Mouse (Mus musculus): ENCODE measurements around the gene Gm13275. TPM values are rescaled to one million over a fixed set of nuclear protein-coding genes. Genes with fewer than 3 reads are reported as not detected.
"Not testable (repeated sequence)": the region's sequence is repeated elsewhere in the genome, so short reads cannot be mapped to it uniquely, and the experiment has no call there.

Gene Gm13275
- polyA plus RNA-seq, 1 experiment from 2014 or later: not detected

GRCm38 (mm10) chr4:88802954-88803353, 8.7 kb downstream of the Gm13275 start, which contains the start of gene Gm13287:
Gm13287 (plus strand) TSS chr4:88803254.
- peak within 1 kb of the TSS; percentile 49 for H3K4me2 ChIP-seq
- not testable (repeated sequence) for H3K4me3 ChIP-seq; ATAC-seq (ENCODE audit: extremely low read depth, insufficient number of reproducible peaks, low FRiP score, low TSS enrichment); H3K4me1 ChIP-seq; H3K9me3 ChIP-seq; H3K27ac ChIP-seq (replicated peaks); H3K9ac ChIP-seq; H3K36me3 ChIP-seq
- peaks cover 10% of the 10 kb centered on the region for H3K27me3 ChIP-seq (replicated peaks)
- no CpG with 5 or more reads among the region's 29 CpGs for WGBS

- ATAC-seq (ENCODE audit: extremely low read depth, insufficient number of reproducible peaks, low FRiP score, low TSS enrichment): not testable (repeated sequence)
- H3K4me3 ChIP-seq: peak within 1 kb of the TSS; percentile 30
These were observed 10.9 kb downstream of the Gm13275 start, which contains the start of gene Gm13288 for GRCm38 (mm10) chr4:88805231-88805630. Gm13288 (plus strand) TSS chr4:88805531.

GRCm38 (mm10) chr4:88805761-88806160, 11.5 kb downstream of the Gm13275 start:
- H3K9ac ChIP-seq; H3K27ac ChIP-seq (replicated peaks); H3K36me3 ChIP-seq; H3K9me3 ChIP-seq; ATAC-seq (ENCODE audit: extremely low read depth, insufficient number of reproducible peaks, low FRiP score, low TSS enrichment); H3K4me1 ChIP-seq: not testable (repeated sequence)
- Histone ChIP-seq H3K4me2 (0 out of 2 replicates have a peak overlapping the region, but pooled peaks have one; percentile 36), H3K27me3 (replicated peaks) (peaks cover 15% of the 10 kb centered on the region), H3K4me3 (peak overlapping the region; percentile 30)
- 0% methylated on average over 14 of the region's 34 CpGs for WGBS

More at GRCm38 (mm10) chr4:88805231-88805630, 10.9 kb downstream of the Gm13275 start, which contains the start of gene Gm13288:
- Histone ChIP-seq H3K4me2 (0 out of 2 replicates have a peak within 1 kb of the TSS, but pooled peaks have one; percentile 36), H3K27me3 (replicated peaks) (peaks cover 15% of the 10 kb centered on the region)
- not testable (repeated sequence) for H3K27ac ChIP-seq (replicated peaks); H3K36me3 ChIP-seq; H3K9ac ChIP-seq; H3K4me1 ChIP-seq; H3K9me3 ChIP-seq
- no CpG with 5 or more reads among the region's 8 CpGs for WGBS

- WGBS: 46% methylated on average over 3 of the region's 3 CpGs
- H3K4me2 ChIP-seq: no peak within 1 kb of the TSS
These were observed 21.6 kb downstream of the Gm13275 start, which contains the start of gene Ifna7 for GRCm38 (mm10) chr4:88815928-88816327. Ifna7 (plus strand) TSS chr4:88816228.

GRCm38 (mm10) chr4:88819659-88820058, 25.4 kb downstream of the Gm13275 start, which contains the start of gene Ifna11:
Ifna11 (plus strand) TSS chr4:88819959.
- no peak within 1 kb of the TSS for H3K9ac ChIP-seq
- no peak within 1 kb of the TSS for H3K4me3 ChIP-seq
- no peaks in the 10 kb centered on the region for H3K4me1 ChIP-seq
- H3K9me3 ChIP-seq: no peaks in the 10 kb centered on the region
- H3K36me3 ChIP-seq: no peaks in the 10 kb centered on the region
- no peak for ATAC-seq (ENCODE audit: extremely low read depth, insufficient number of reproducible peaks, low FRiP score, low TSS enrichment)
- H3K27ac ChIP-seq (replicated peaks): no peak within 1 kb of the TSS
- 66% methylated on average over 1 of the region's 1 CpGs for WGBS
- H3K27me3 ChIP-seq (replicated peaks): peaks cover 4% of the 10 kb centered on the region; the same call in 1 of the 2 replicates
- no peak within 1 kb of the TSS for H3K4me2 ChIP-seq

More at GRCm38 (mm10) chr4:88815928-88816327, 21.6 kb downstream of the Gm13275 start, which contains the start of gene Ifna7:
- H3K4me3 ChIP-seq: no peak within 1 kb of the TSS
- H3K9me3 ChIP-seq: no peaks in the 10 kb centered on the region
- no peak for ATAC-seq (ENCODE audit: extremely low read depth, insufficient number of reproducible peaks, low FRiP score, low TSS enrichment)
- H3K27me3 ChIP-seq (replicated peaks): peaks cover 4% of the 10 kb centered on the region; the same call in 1 of the 2 replicates
- H3K27ac ChIP-seq (replicated peaks): no peak within 1 kb of the TSS
- H3K9ac ChIP-seq: no peak within 1 kb of the TSS
- H3K4me1 ChIP-seq: no peaks in the 10 kb centered on the region
- H3K36me3 ChIP-seq: no peaks in the 10 kb centered on the region

GRCm38 (mm10) chr4:88822995-88823394, 28.7 kb downstream of the Gm13275 start:
- H3K4me1 ChIP-seq: no peaks in the 10 kb centered on the region
- H3K9ac ChIP-seq: no peak overlapping the region
- no peaks in the 10 kb centered on the region; the same call in 1 of the 2 replicates for H3K27me3 ChIP-seq (replicated peaks)
- no peak overlapping the region for H3K4me3 ChIP-seq
- no peaks in the 10 kb centered on the region for H3K9me3 ChIP-seq
- no peak overlapping the region for H3K4me2 ChIP-seq
- 23% methylated on average over 4 of the region's 4 CpGs for WGBS
- H3K36me3 ChIP-seq: no peaks in the 10 kb centered on the region
- H3K27ac ChIP-seq (replicated peaks): no peak overlapping the region
- ATAC-seq (ENCODE audit: extremely low read depth, insufficient number of reproducible peaks, low FRiP score, low TSS enrichment): no peak

- H3K4me1 ChIP-seq; H3K4me2 ChIP-seq; H3K27ac ChIP-seq (replicated peaks); H3K4me3 ChIP-seq; ATAC-seq (ENCODE audit: extremely low read depth, insufficient number of reproducible peaks, low FRiP score, low TSS enrichment); H3K36me3 ChIP-seq; H3K9ac ChIP-seq; H3K9me3 ChIP-seq; H3K27me3 ChIP-seq (replicated peaks): not testable (repeated sequence)
These were observed 32.8 kb downstream of the Gm13275 start, which contains the start of gene Ifna6 for GRCm38 (mm10) chr4:88827116-88827515. Ifna6 (plus strand) TSS chr4:88827416.

- Histone ChIP-seq H3K9me3 (no peaks in the 10 kb centered on the region), H3K4me2 (no peak overlapping the region), H3K27ac (replicated peaks) (no peak overlapping the region), H3K4me1 (no peaks in the 10 kb centered on the region), H3K36me3 (no peaks in the 10 kb centered on the region), H3K9ac (no peak overlapping the region), H3K27me3 (replicated peaks) (0 out of 2 replicates have a peak, but pooled peaks cover 2% of the 10 kb centered on the region), H3K4me3 (no peak overlapping the region)
- no peak for ATAC-seq (ENCODE audit: extremely low read depth, insufficient number of reproducible peaks, low FRiP score, low TSS enrichment)
- 14% methylated on average over 4 of the region's 4 CpGs for WGBS
These were observed 36.2 kb downstream of the Gm13275 start for GRCm38 (mm10) chr4:88830523-88830922.

- not testable (repeated sequence) for H3K9me3 ChIP-seq; ATAC-seq (ENCODE audit: extremely low read depth, insufficient number of reproducible peaks, low FRiP score, low TSS enrichment); H3K9ac ChIP-seq; H3K36me3 ChIP-seq; H3K27me3 ChIP-seq (replicated peaks); H3K4me3 ChIP-seq; H3K4me1 ChIP-seq; H3K4me2 ChIP-seq; H3K27ac ChIP-seq (replicated peaks)
- WGBS: 64% methylated on average over 1 of the region's 1 CpGs
These were observed 40.9 kb downstream of the Gm13275 start, which contains the start of gene Ifna5 for GRCm38 (mm10) chr4:88835225-88835624. Ifna5 (plus strand) TSS chr4:88835525.

- H3K36me3 ChIP-seq: no peaks in the 10 kb centered on the region
- H3K9ac ChIP-seq: no peak overlapping the region
- 31% methylated on average over 3 of the region's 3 CpGs for WGBS
- peaks cover 9% of the 10 kb centered on the region; the same call in 1 of the 2 replicates for H3K27me3 ChIP-seq (replicated peaks)
- H3K4me1 ChIP-seq: no peaks in the 10 kb centered on the region
- H3K4me2 ChIP-seq: no peak overlapping the region
- no peaks in the 10 kb centered on the region for H3K9me3 ChIP-seq
- H3K4me3 ChIP-seq: no peak overlapping the region
- ATAC-seq (ENCODE audit: extremely low read depth, insufficient number of reproducible peaks, low FRiP score, low TSS enrichment): no peak
- no peak overlapping the region for H3K27ac ChIP-seq (replicated peaks)
These were observed 44.5 kb downstream of the Gm13275 start for GRCm38 (mm10) chr4:88838828-88839227.

GRCm38 (mm10) chr4:88840058-88840457, 45.8 kb downstream of the Gm13275 start:
- Histone ChIP-seq H3K4me3 (no peak overlapping the region), H3K36me3 (no peaks in the 10 kb centered on the region), H3K27ac (replicated peaks) (no peak overlapping the region), H3K9ac (no peak overlapping the region), H3K4me2 (no peak overlapping the region), H3K9me3 (no peaks in the 10 kb centered on the region), H3K4me1 (no peaks in the 10 kb centered on the region), H3K27me3 (replicated peaks) (peaks cover 7% of the 10 kb centered on the region; the same call in 1 of the 2 replicates)
- 57% methylated on average over 3 of the region's 3 CpGs for WGBS
- ATAC-seq (ENCODE audit: extremely low read depth, insufficient number of reproducible peaks, low FRiP score, low TSS enrichment): no peak

GRCm38 (mm10) chr4:88841438-88841911, 47.2 kb downstream of the Gm13275 start, which contains the start of gene Ifna4:
Ifna4 (plus strand) TSS chr4:88841861.
- Histone ChIP-seq H3K36me3 (no peaks in the 10 kb centered on the region), H3K4me1 (no peaks in the 10 kb centered on the region), H3K27me3 (replicated peaks) (peaks cover 7% of the 10 kb centered on the region; the same call in 1 of the 2 replicates), H3K27ac (replicated peaks) (no peak within 1 kb of the TSS), H3K9me3 (no peaks in the 10 kb centered on the region), H3K9ac (no peak within 1 kb of the TSS), H3K4me2 (no peak within 1 kb of the TSS), H3K4me3 (no peak within 1 kb of the TSS)
- WGBS: 65% methylated on average over 2 of the region's 2 CpGs
- ATAC-seq (ENCODE audit: extremely low read depth, insufficient number of reproducible peaks, low FRiP score, low TSS enrichment): no peak

Data from heart, embryonic 13.5 days (tissue).